Mouse (Mus musculus) thymus, adult 2 months (tissue): ENCODE measurements around the gene Actr1a. TPM values are rescaled to one million over a fixed set of nuclear protein-coding genes. Genes with fewer than 3 reads are reported as not detected.

Experiments
- DNase-seq: peaks from one replicate; pipeline ENCODE4 v3.0.0; 2021
- H3K27ac ChIP-seq: fragments of 200-500 bp; 2 replicates; pipeline ENCODE4 v1.5.1; 2012; ENCODE audit warnings: low read length, control low read depth; ENCODE audit not compliant: control insufficient read depth, insufficient read depth
- H3K27me3 ChIP-seq: fragments of 200-500 bp; 2 replicates; pipeline ENCODE4 v1.6.1; 2012; ENCODE audit warnings: mild to moderate bottlenecking, low read length, moderate library complexity, mixed read lengths; ENCODE audit not compliant: control insufficient read depth, insufficient read depth
- H3K36me3 ChIP-seq: fragments of 200-500 bp; 2 replicates; pipeline ENCODE4 v1.6.1; 2012; ENCODE audit warnings: mild to moderate bottlenecking, low read length, moderate library complexity; ENCODE audit not compliant: control insufficient read depth, insufficient read depth
- H3K4me1 ChIP-seq: fragments of 200-500 bp; replicated peaks from 2 replicates; pipeline ENCODE4 v1.6.1; 2012; ENCODE audit warnings: low read length; ENCODE audit not compliant: control insufficient read depth, insufficient read depth
- H3K4me3 ChIP-seq: fragments of 200-500 bp; 2 replicates; pipeline ENCODE4 v1.5.1; 2012; ENCODE audit warnings: mild to moderate bottlenecking, low read length, control low read depth, moderate library complexity; ENCODE audit not compliant: control insufficient read depth, insufficient read depth
- CTCF ChIP-seq: fragments of 200-500 bp; IDR thresholded peaks from 2 replicates; pipeline ENCODE4 v1.5.1; 2012; ENCODE audit warnings: mild to moderate bottlenecking, control low read depth, low read length, moderate library complexity, borderline replicate concordance; ENCODE audit not compliant: control insufficient read depth, poor library complexity, insufficient read depth; ENCODE audit errors: extremely low read depth
- POLR2A ChIP-seq: fragments of 200-500 bp; IDR thresholded peaks from 2 replicates; pipeline ENCODE4 v1.6.1; 2012; ENCODE audit warnings: mild to moderate bottlenecking, low read length, control low read depth, moderate library complexity; ENCODE audit not compliant: control insufficient read depth, poor library complexity, insufficient read depth; ENCODE audit errors: extremely low read depth
- WGBS: fragments of 180-500 bp; shearing (Covaris S2); methylation state at CpG from one replicate; pipeline ENCODE4 v1.1.7; 2018; 5-methylcytosine and 5-hydroxymethylcytosine counted together
- polyA plus RNA-seq: library from polyadenylated mRNA; depleted of rRNA; stranded (reverse); fragments of >200 nt; gene quantifications from 2 replicates; pipeline ENCODE4 v1.2.3, GENCODE M21; 2012

The Actr1a gene
- polyA plus RNA-seq, 1 experiment = 164 TPM

DNA sequence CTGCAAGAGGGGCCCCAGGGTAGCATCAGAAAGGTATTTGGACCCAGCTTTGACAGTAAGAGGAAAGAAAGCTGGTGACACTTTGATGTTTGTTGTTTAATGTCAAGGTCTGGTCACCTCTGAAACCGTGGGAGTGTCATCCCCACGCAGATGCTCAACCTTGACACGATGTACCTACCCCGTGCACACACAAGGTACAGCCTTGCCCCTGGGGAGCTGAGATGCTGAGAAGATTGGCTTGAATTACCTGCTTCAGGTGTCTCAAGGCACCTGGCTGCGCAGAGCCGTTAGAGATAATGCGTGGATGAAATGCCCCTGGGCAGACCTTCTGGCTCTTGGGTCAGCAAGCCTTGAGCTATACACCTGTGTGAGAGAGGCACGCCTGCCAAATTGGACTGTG, 18.9 kb upstream of the Actr1a start:
- Histone ChIP-seq H3K36me3 (no peaks in the 10 kb centered on the region), H3K27ac (no peak overlapping the region), H3K27me3 (no peaks in the 10 kb centered on the region), H3K4me3 (no peak overlapping the region), H3K4me1 (no peaks in the 10 kb centered on the region)
- TF ChIP-seq CTCF = no peak
- no peak for TF ChIP-seq POLR2A
- WGBS = 97% methylated on average over 8 of the region's 8 CpGs
- no peak for DNase-seq

DNA sequence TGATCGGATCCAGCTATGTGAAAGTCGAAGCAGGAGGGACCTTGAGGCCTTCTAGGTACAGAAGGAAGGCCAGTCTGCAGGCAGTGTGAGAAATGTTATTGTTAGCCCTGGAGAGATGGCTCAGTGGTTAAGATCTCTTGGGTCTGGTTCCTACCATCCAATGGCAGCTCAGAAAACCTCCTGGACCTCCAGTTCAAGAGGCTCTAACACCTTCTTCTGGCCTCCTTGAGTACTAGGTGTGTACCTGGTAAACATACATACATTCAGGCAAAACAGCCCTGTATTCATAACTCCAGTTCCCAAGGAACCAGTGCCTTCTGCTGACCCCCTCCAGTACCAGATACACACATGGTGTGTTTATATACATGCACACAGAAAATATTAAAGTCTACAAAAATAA, 18.4 kb upstream of the Actr1a start:
- no peak for DNase-seq
- no peak overlapping the region for H3K4me3 ChIP-seq
- WGBS = 97% methylated on average over 2 of the region's 2 CpGs
- H3K27ac ChIP-seq = no peak overlapping the region
- TF ChIP-seq POLR2A = no peak
- no peak for TF ChIP-seq CTCF
- H3K27me3 ChIP-seq = no peaks in the 10 kb centered on the region
- H3K36me3 ChIP-seq = no peaks in the 10 kb centered on the region; the same call in 1 of the 2 replicates
- no peaks in the 10 kb centered on the region for H3K4me1 ChIP-seq

DNA sequence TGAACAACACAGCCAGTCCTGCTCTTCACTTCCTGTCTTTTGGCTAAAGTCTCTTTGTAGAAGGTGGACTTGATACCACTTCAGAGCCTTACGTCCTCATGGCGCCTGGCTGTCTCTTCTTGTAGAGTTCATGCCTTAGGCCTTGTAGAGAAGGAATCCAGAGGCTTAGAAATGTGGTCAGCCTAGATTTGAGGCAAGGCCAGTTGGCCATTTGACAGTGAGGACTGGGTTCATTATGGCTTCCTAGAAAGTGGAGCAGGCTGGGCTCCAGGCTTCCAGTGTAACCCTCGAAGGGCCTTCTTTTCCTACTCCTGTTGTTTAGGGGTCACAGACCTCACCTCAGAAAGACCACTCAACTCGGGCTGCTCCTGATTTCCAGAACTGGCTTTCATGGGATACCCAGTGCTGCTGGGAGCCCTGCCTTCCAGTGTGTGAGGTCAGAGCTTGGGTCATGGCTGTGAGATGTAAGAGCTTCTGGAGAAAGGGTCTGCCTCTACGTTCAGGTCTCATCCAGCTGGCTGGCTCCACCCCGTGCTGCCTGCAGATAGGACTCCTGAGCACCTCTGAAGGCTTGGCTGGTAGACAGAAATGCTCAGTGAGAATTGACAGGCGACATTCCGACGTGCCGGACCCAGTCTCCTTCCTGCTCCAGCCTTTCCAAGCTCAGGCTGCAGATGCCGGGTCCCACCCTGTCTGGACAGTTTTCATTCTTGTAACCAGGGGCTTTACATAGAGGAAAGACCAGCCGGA, 16.7 kb upstream of the Actr1a start:
- Histone ChIP-seq H3K4me1 (no peaks in the 10 kb centered on the region), H3K27me3 (no peaks in the 10 kb centered on the region), H3K36me3 (no peaks in the 10 kb centered on the region; the same call in 1 of the 2 replicates), H3K4me3 (no peak overlapping the region), H3K27ac (no peak overlapping the region)
- no peak for DNase-seq
- 97% methylated on average over 12 of the region's 12 CpGs for WGBS
- TF ChIP-seq POLR2A (no peak), CTCF (no peak)

DNA sequence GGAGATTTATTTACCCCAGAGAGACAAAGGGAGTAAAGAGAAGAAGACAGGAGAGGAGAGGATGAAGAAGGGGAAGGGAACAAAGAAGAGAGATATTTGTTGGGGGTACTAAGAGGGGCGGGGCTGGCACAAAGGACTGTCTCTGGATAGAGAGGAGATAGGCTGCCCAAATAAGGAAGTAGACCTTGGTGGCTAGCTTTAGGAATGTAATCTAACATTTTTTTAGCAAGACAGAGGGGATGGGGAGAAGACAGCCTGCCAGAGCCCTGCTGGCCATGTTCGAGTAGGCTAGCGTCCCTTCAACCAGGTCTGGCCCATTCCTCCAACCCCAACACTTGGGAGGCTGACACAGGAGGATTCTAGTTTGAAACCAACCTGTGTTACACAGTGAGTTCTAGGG, 14.0 kb upstream of the Actr1a start:
- H3K36me3 ChIP-seq = no peaks in the 10 kb centered on the region; the same call in none of the 2 replicates
- DNase-seq = no peak
- WGBS = 90% methylated on average over 3 of the region's 3 CpGs
- H3K4me1 ChIP-seq = no peaks in the 10 kb centered on the region
- H3K4me3 ChIP-seq = no peak overlapping the region
- no peak overlapping the region for H3K27ac ChIP-seq
- TF ChIP-seq POLR2A = no peak
- TF ChIP-seq CTCF = no peak
- no peaks in the 10 kb centered on the region for H3K27me3 ChIP-seq

DNA sequence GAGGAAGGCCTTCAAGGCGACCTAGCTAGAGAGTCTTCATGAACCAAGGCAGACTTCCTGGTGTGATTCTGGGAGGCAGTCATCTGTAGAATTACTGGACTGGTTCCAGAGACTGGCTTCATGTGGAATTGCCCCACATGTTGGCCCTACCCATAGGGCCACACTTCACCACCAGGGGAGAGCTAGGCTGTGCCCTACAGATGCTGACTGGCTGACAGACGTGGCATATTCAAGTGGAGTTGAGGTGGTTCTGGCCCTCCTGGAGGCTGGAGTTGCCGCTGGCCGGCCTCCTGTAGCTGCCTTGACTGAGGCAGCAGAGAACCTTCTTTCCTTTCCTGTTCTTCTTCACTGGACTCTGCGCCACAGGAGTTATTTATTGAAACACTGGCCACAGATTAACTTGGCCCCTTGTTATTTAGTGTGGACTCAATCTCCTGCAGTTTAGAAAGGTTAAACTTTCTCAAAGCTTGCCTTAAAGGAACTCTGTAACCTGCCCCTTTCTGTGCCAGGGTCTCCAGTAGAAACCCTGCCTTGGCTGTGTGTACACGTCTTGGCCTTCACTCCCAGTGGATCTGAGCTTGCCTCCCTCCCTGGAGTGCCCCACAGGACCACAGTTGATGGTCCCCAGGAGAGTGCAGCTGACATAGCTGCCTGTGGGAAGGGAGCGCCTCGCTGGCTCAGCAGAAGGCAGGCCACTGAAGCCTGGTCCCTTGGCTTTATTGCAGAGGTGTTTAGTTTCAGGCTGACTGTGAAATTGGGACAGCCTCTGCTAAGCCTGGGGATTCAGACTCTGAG, 11.2 kb upstream of the Actr1a start:
- TF ChIP-seq POLR2A = no peak
- no peak for TF ChIP-seq CTCF
- H3K27me3 ChIP-seq = no peaks in the 10 kb centered on the region
- no peak overlapping the region for H3K4me3 ChIP-seq
- H3K4me1 ChIP-seq = no peaks in the 10 kb centered on the region
- peaks cover 7% of the 10 kb centered on the region for H3K36me3 ChIP-seq
- H3K27ac ChIP-seq = no peak overlapping the region
- no peak for DNase-seq
- 95% methylated on average over 8 of the region's 8 CpGs for WGBS

DNA sequence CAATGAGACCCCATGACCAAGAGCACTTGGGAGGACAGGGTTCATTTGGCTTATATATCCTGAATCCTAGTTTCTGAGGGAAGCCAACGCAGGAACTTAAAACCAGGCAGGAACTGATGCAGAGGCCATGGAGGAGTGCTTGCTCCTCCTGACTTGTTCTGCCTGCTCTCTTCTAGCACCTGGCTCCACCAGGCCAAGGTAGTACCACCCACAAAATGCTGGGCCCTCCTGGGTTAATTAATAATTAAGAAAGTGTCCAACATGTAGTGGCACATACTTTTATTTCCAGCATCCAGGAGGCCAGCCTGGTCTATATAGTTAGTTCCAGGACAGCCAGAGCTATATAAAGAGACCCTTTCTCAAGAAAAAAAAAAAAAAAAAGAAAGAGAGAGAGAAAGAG, 8.5 kb upstream of the Actr1a start:
- no peak overlapping the region for H3K27ac ChIP-seq
- no peaks in the 10 kb centered on the region for H3K27me3 ChIP-seq
- no peak overlapping the region for H3K4me3 ChIP-seq
- no peak for DNase-seq
- 100% methylated on average over 1 of the region's 1 CpGs for WGBS
- H3K4me1 ChIP-seq = 0 out of 2 replicates have a peak, but pooled peaks cover 2% of the 10 kb centered on the region
- peaks cover 10% of the 10 kb centered on the region for H3K36me3 ChIP-seq
- TF ChIP-seq POLR2A (no peak), CTCF (no peak)
